Mouse (Mus musculus): ENCODE data around the gene Apex1. TPM values are rescaled to one million over a fixed set of nuclear protein-coding genes. Genes with fewer than 3 reads are reported as not detected.
"Not testable (repeated sequence)": the region's sequence is repeated elsewhere in the genome, so short reads cannot be mapped to it uniquely, and the experiment has no call there.

Apex1 gene
- polyA plus RNA-seq, 1 experiment from 2014 or later: 70.5 TPM

DNA sequence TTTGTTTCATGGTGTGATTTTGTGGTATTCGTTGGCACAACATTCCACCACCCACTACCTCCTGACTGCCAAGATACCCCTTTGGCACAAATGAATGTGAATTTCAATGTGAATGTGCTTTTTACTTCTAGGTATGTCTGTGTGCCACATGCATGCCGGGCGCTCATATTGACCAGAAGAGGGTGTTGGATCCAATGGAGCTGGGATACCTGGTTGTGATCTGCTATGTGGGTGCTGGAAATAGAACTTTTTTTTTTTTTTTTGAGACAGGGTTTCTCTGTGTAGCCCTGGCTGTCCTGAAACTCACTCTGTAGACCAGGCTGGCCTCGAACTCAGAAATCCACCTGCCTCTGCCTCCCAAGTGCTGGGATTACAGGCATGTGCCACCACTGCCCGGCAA lies 48.3 kb downstream of the Apex1 start:
- H3K4me2 ChIP-seq; H3K27ac ChIP-seq (replicated peaks); H3K4me1 ChIP-seq (replicated peaks); H3K4me3 ChIP-seq (replicated peaks); ATAC-seq (ENCODE audit: insufficient read depth); H3K27me3 ChIP-seq; H3K9ac ChIP-seq; H3K36me3 ChIP-seq (replicated peaks); H3K9me3 ChIP-seq (replicated peaks): not testable (repeated sequence)
- WGBS (ENCODE audit: insufficient replicate concordance): 77% methylated on average over 5 of the region's 5 CpGs

GRCm38 (mm10) chr14:50973700-50974099 lies 48.9 kb downstream of the Apex1 start:
- WGBS (ENCODE audit: insufficient replicate concordance): 60% methylated on average over 4 of the region's 4 CpGs
- no peaks in the 10 kb centered on the region for H3K9me3 ChIP-seq (replicated peaks)
- no peak overlapping the region for H3K9ac ChIP-seq
- ATAC-seq (ENCODE audit: insufficient read depth): no peak
- H3K27ac ChIP-seq (replicated peaks): no peak overlapping the region
- peaks cover 4% of the 10 kb centered on the region; the same call in 1 of the 2 replicates for H3K4me1 ChIP-seq (replicated peaks)
- no peaks in the 10 kb centered on the region for H3K36me3 ChIP-seq (replicated peaks)
- H3K27me3 ChIP-seq: no peaks in the 10 kb centered on the region
- H3K4me3 ChIP-seq (replicated peaks): no peak overlapping the region
- no peak overlapping the region for H3K4me2 ChIP-seq

DNA sequence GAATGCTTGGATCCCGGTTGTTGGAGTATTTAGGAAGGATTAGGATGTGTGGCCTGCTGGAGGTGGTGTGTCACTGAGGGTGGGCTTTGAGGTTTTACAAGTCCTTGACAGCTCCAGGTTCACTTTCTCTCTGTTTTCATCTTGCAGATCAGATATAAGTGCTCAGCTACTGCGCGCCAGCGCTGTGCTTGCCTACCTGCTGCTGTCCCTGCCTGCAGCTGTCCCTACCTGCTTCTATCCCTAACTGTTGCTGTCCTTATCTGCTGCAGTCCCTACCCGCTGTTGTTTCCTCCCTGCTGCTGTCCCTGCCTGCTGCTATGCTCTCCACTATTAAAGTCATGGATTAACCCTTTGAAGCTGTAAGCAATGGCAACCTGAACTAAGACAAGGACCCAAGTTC lies 50.2 kb downstream of the Apex1 start:
- ATAC-seq (ENCODE audit: insufficient read depth): no peak
- WGBS (ENCODE audit: insufficient replicate concordance): 48% methylated on average over 5 of the region's 5 CpGs
- H3K27ac ChIP-seq (replicated peaks): no peak overlapping the region

DNA sequence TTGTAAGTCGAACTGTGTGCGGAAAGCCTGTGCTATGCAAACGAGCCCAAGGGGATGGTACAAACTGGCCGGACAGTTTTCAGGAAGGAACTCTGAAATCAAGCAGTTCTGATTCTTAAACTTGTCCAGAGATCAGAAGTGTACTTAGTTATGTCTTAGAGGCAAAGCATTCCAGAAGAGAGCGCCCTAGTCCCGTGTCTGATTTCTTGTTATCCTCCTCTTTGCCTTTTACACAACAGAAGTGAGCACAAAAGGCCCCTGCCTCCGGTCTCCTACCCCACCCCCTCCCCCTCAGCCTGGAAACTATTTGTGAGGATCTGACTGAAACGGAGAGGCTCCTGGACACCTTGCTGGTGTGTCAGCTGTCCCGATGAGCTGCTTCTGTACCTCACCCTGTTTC lies 51.9 kb downstream of the Apex1 start:
- H3K4me2 ChIP-seq: no peak overlapping the region
- no peak overlapping the region for H3K9ac ChIP-seq
- WGBS (ENCODE audit: insufficient replicate concordance): 35% methylated on average over 9 of the region's 9 CpGs
- no peaks in the 10 kb centered on the region for H3K36me3 ChIP-seq (replicated peaks)
- no peaks in the 10 kb centered on the region for H3K27me3 ChIP-seq
- H3K27ac ChIP-seq (replicated peaks): no peak overlapping the region
- peaks cover 5% of the 10 kb centered on the region; the same call in 1 of the 2 replicates for H3K4me1 ChIP-seq (replicated peaks)
- no peak overlapping the region for H3K4me3 ChIP-seq (replicated peaks)
- no peak for ATAC-seq (ENCODE audit: insufficient read depth)
- no peaks in the 10 kb centered on the region for H3K9me3 ChIP-seq (replicated peaks)

More for the DNA sequence above, 50.2 kb downstream of the Apex1 start:
- Histone ChIP-seq H3K4me3 (replicated peaks) (no peak overlapping the region), H3K9me3 (replicated peaks) (no peaks in the 10 kb centered on the region), H3K4me2 (no peak overlapping the region), H3K27me3 (no peaks in the 10 kb centered on the region), H3K36me3 (replicated peaks) (no peaks in the 10 kb centered on the region), H3K4me1 (replicated peaks) (no peaks in the 10 kb centered on the region), H3K9ac (no peak overlapping the region)

Other genes with a start within 250 kb of the Apex1 start
- gene Olfr747, start 231.8 kb upstream of the Apex1 start, polyA plus RNA-seq (2015; fragmentation: Nextera tagmentation; extraction: Ambion mirVana): not detected in 2 replicates
- gene Olfr748, start 217.6 kb upstream of the Apex1 start, polyA plus RNA-seq (2015; fragmentation: Nextera tagmentation; extraction: Ambion mirVana): not detected in 2 replicates
- not detected in 2 replicates for gene Olfr749, start 179.9 kb upstream of the Apex1 start, polyA plus RNA-seq (2015; fragmentation: Nextera tagmentation; extraction: Ambion mirVana)
- 16.3 and 17.6 TPM in 2 replicates for gene Ttc5, start 139.4 kb upstream of the Apex1 start, polyA plus RNA-seq (2015; fragmentation: Nextera tagmentation; extraction: Ambion mirVana)
- not detected in 2 replicates for gene Ccnb1ip1, start 117.2 kb upstream of the Apex1 start, polyA plus RNA-seq (2015; fragmentation: Nextera tagmentation; extraction: Ambion mirVana)
- 25.7 and 28.0 TPM in 2 replicates for gene Parp2, start 117.1 kb upstream of the Apex1 start, polyA plus RNA-seq (2015; fragmentation: Nextera tagmentation; extraction: Ambion mirVana)
- gene Tep1, start 54.4 kb upstream of the Apex1 start, polyA plus RNA-seq (2015; fragmentation: Nextera tagmentation; extraction: Ambion mirVana): 3.8 and 4.3 TPM in 2 replicates
- gene Klhl33, start 27.5 kb upstream of the Apex1 start, polyA plus RNA-seq (2015; fragmentation: Nextera tagmentation; extraction: Ambion mirVana): 0.13 and 0.20 TPM in 2 replicates
- 54.7 and 57.7 TPM in 2 replicates for gene Osgep, start 75 bp upstream of the Apex1 start, polyA plus RNA-seq (2015; fragmentation: Nextera tagmentation; extraction: Ambion mirVana)
- 23.0 and 24.5 TPM in 2 replicates for gene Pip4p1, start 5.9 kb downstream of the Apex1 start, polyA plus RNA-seq (2015; fragmentation: Nextera tagmentation; extraction: Ambion mirVana)
- gene Pnp, start 6.1 kb downstream of the Apex1 start, polyA plus RNA-seq (2015; fragmentation: Nextera tagmentation; extraction: Ambion mirVana): 80.6 and 83.3 TPM in 2 replicates
- gene Gm49342, start 19.5 kb downstream of the Apex1 start, polyA plus RNA-seq (2015; fragmentation: Nextera tagmentation; extraction: Ambion mirVana): not detected in 2 replicates
- 9.8 and 10.0 TPM in 2 replicates for gene Pnp2, start 31.0 kb downstream of the Apex1 start, polyA plus RNA-seq (2015; fragmentation: Nextera tagmentation; extraction: Ambion mirVana)
- gene Rnase10, start 82.8 kb downstream of the Apex1 start, polyA plus RNA-seq (2015; fragmentation: Nextera tagmentation; extraction: Ambion mirVana): 0.07 TPM in 1 of 2 replicates, not detected in the other
- not detected in 2 replicates for gene Rnase9, start 116.9 kb downstream of the Apex1 start, polyA plus RNA-seq (2015; fragmentation: Nextera tagmentation; extraction: Ambion mirVana)
- not detected in 2 replicates for gene Rnase11, start 125.2 kb downstream of the Apex1 start, polyA plus RNA-seq (2015; fragmentation: Nextera tagmentation; extraction: Ambion mirVana)
- 1.2 and 1.7 TPM in 2 replicates for gene Rnase12, start 132.7 kb downstream of the Apex1 start, polyA plus RNA-seq (2015; fragmentation: Nextera tagmentation; extraction: Ambion mirVana)
- gene Olfr750, start 149.5 kb downstream of the Apex1 start, polyA plus RNA-seq (2015; fragmentation: Nextera tagmentation; extraction: Ambion mirVana): not detected in 2 replicates
- gene Rnase4, start 166.1 kb downstream of the Apex1 start, polyA plus RNA-seq (2015; fragmentation: Nextera tagmentation; extraction: Ambion mirVana): 23.0 and 23.7 TPM in 2 replicates
- 6.8 and 7.4 TPM in 2 replicates for gene Ang, start 166.2 kb downstream of the Apex1 start, polyA plus RNA-seq (2015; fragmentation: Nextera tagmentation; extraction: Ambion mirVana)
- not detected in 2 replicates for gene Eddm3b, start 189.5 kb downstream of the Apex1 start, polyA plus RNA-seq (2015; fragmentation: Nextera tagmentation; extraction: Ambion mirVana)
- 3.3 and 5.1 TPM in 2 replicates for gene Rnase6, start 198.9 kb downstream of the Apex1 start, polyA plus RNA-seq (2015; fragmentation: Nextera tagmentation; extraction: Ambion mirVana)
- 0.12 and 0.39 TPM in 2 replicates for gene Rnase1, start 221.8 kb downstream of the Apex1 start, polyA plus RNA-seq (2015; fragmentation: Nextera tagmentation; extraction: Ambion mirVana)
- gene Rnase2b, start 237.3 kb downstream of the Apex1 start, polyA plus RNA-seq (2015; fragmentation: Nextera tagmentation; extraction: Ambion mirVana): not detected in 2 replicates

All from liver, embryonic 15.5 days (tissue).